8 mouse cellular contexts compared by ENCODE assay signal in the genomic region with DNA sequence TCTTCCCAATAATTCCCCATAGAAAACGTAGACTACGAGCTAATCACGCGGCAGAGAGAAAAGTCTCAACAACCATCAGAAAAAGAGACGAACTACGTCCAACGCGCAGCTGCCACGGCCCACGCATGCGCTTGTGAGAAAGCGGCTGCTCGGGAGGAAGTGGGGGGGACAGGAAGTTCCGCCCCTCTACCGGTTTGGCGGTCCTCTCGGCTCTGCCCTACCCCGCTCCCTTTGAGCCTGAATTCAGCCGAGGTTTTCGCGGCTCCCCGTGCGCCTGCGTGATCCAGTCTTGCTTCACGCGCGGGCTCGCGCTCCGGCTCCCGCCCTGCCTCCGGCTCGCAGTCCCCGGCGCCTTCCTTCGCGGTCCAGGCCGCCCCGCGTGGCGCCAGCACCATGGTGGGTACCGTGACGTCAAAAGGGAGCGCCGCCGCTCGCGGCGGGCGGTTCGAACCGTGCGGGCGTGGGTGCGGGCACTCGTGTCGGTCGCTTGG. TPM values are rescaled to one million over a fixed set of nuclear protein-coding genes. Genes with fewer than 3 reads are reported as not detected.
A peak's percentile ranks its signal among the peaks of the same experiment; 100 is the strongest.
DNase-seq lines count a peak whose midpoint lies in the region; ATAC-seq and TF ChIP-seq lines count a peak whose summit lies in the region.

TSS of gene Lsm2 (plus strand) at position 173 of the 491 bp plus-strand sequence.

- intact Hi-C loops in heart, postnatal 14 days (cut with DNase I), result loop anchor here (5.0 kb wide), 2 partner anchors 69 to 129 kb away; partner anchors contain the start of genes Nelfe, Skiv2l and Slc44a4

- peak within 1 kb of the TSS; percentile 90 for H3K9ac ChIP-seq in forebrain, embryonic 14.5 days (ENCODE audit: low read length)
- peak within 1 kb of the TSS; percentile 95 for H3K9ac ChIP-seq in neural tube, embryonic 15.5 days (replicated peaks)

- peak; percentile 86; the same call in 1 of the 2 replicates for ATAC-seq in cerebellum, adult (ENCODE audit: insufficient number of reproducible peaks, low FRiP score, low TSS enrichment)
- ATAC-seq in forebrain, embryonic 14.5 days, result peak; percentile 98
- ATAC-seq in neural tube, embryonic 15.5 days (ENCODE audit: low FRiP score), result peak; percentile 95

- no peak for TF ChIP-seq CTCF in E14TG2a.4 (conservative IDR thresholded peaks at IDR 0.05; ENCODE audit: low read length)

- WGBS in forebrain, embryonic 14.5 days, result under 1% methylated on average over 58 of the region's 58 CpGs
- WGBS in neural tube, embryonic 15.5 days, result under 1% methylated on average over 58 of the region's 58 CpGs

- DNase-seq in forebrain, embryonic 14.5 days (ENCODE audit: low spot score), result peak; percentile 97
- DNase-seq in heart, postnatal 14 days, result peak; percentile 91 to 92
- peak; percentile 91 for DNase-seq in layer of hippocampus, adult 11-12 months (ENCODE audit: low spot score)
- DNase-seq in lung, adult 18-20 months, result peak; percentile 93
- DNase-seq in testis, postnatal 14 days (ENCODE audit: low spot score), result peak; percentile 93

- peak within 1 kb of the TSS; percentile 67 for H3K4me2 ChIP-seq in forebrain, embryonic 14.5 days (ENCODE audit: low read length)
- peak within 1 kb of the TSS; percentile 95 for H3K4me2 ChIP-seq in neural tube, embryonic 15.5 days

- no peaks in the 10 kb centered on the region for H3K9me3 ChIP-seq in E14TG2a.4 (ENCODE audit: low read length)
- no peaks in the 10 kb centered on the region for H3K9me3 ChIP-seq in forebrain, embryonic 14.5 days (replicated peaks; ENCODE audit: control insufficient read depth, low read length)
- H3K9me3 ChIP-seq in neural tube, embryonic 15.5 days (replicated peaks), result no peaks in the 10 kb centered on the region

- H3K27ac ChIP-seq in forebrain, embryonic 14.5 days (ENCODE audit: low read depth, low read length), result peak within 1 kb of the TSS; percentile 96
- peak within 1 kb of the TSS; percentile 99 for H3K27ac ChIP-seq in neural tube, embryonic 15.5 days (replicated peaks)

- H3K4me3 ChIP-seq in E14TG2a.4 (replicated peaks; ENCODE audit: low read length), result peak within 1 kb of the TSS; percentile 95
- H3K4me3 ChIP-seq in forebrain, embryonic 14.5 days (ENCODE audit: low read depth, low read length), result peak within 1 kb of the TSS; percentile 75
- peak within 1 kb of the TSS; percentile 91 for H3K4me3 ChIP-seq in neural tube, embryonic 15.5 days (replicated peaks)

- H3K27me3 ChIP-seq in E14TG2a.4 (ENCODE audit: insufficient read depth, low read length), result peaks cover 21% of the 10 kb centered on the region
- no peaks in the 10 kb centered on the region for H3K27me3 ChIP-seq in forebrain, embryonic 14.5 days (replicated peaks; ENCODE audit: control insufficient read depth, insufficient read depth, low read length)
- no peaks in the 10 kb centered on the region for H3K27me3 ChIP-seq in neural tube, embryonic 15.5 days (replicated peaks)

- H3K36me3 ChIP-seq in E14TG2a.4 (ENCODE audit: insufficient read depth, low read length), result peaks cover 39% of the 10 kb centered on the region
- peaks cover 18% of the 10 kb centered on the region for H3K36me3 ChIP-seq in forebrain, embryonic 14.5 days (ENCODE audit: control insufficient read depth, insufficient read depth, low read length)
- H3K36me3 ChIP-seq in neural tube, embryonic 15.5 days, result peaks cover 15% of the 10 kb centered on the region

- peaks cover 65% of the 10 kb centered on the region for H3K4me1 ChIP-seq in E14TG2a.4 (replicated peaks; ENCODE audit: low read depth, low read length)
- peaks cover 12% of the 10 kb centered on the region for H3K4me1 ChIP-seq in forebrain, embryonic 14.5 days (ENCODE audit: control insufficient read depth, insufficient read depth, low read length)
- peaks cover 26% of the 10 kb centered on the region for H3K4me1 ChIP-seq in neural tube, embryonic 15.5 days

RNA-seq across cellular contexts. Expression of gene Lsm2, which starts in this region (rescaled TPM):
- 131 and 148 TPM in 2 replicates for polyA plus RNA-seq in forebrain, embryonic 14.5 days (2014; fragmentation: Nextera tagmentation; extraction: Ambion mirVana)
- total RNA-seq in heart, postnatal 14 days (2021), result 10 to 100 TPM; 19.2 to 25.0 TPM
- polyA plus RNA-seq in neural tube, embryonic 15.5 days (2015; fragmentation: Nextera tagmentation; extraction: Ambion mirVana), result 97.9 and 120 TPM in 2 replicates

Comparison
In these comparisons a context has a peak if more than half of its experiments do, and no peak if none do; other contexts are left out.
1. Peak in every context shown above with its lines: DNase-seq, ATAC-seq, H3K4me3 ChIP-seq and H3K27ac ChIP-seq.